Mouse (Mus musculus) layer of hippocampus, postnatal 14 days (tissue): ENCODE results near the gene Slc18a3. TPM values are rescaled to one million over a fixed set of nuclear protein-coding genes. Genes with fewer than 3 reads are reported as not detected.
A peak's percentile ranks its signal among the peaks of the same experiment; 100 is the strongest.

Experiments
- DNase-seq, 2 experiments: peaks; one replicate each; pipeline ENCODE4 v3.0.0; 2021 to 2022; ENCODE audit warnings: low spot score in 2 of 2, mixed read lengths in 1 of 2
- total RNA-seq, 2 experiments: library from RNA; stranded (reverse); gene quantifications; 2 replicates each; pipeline ENCODE4 v1.2.3; 2021

Gene Slc18a3
- total RNA-seq, 2 experiments from 2014 or later: 0.21 TPM; not detected in 1

- DNase-seq: no peak
These were observed 1.2 kb downstream of the Slc18a3 start for GRCm38 (mm10) chr14:32463211-32464040.

- DNase-seq: no peak
These were observed 12.1 kb downstream of the Slc18a3 start for GRCm38 (mm10) chr14:32452552-32452951.

- no peak for DNase-seq
These were observed 17.7 kb downstream of the Slc18a3 start for GRCm38 (mm10) chr14:32446989-32447388.

GRCm38 (mm10) chr14:32443446-32443845 lies 21.2 kb downstream of the Slc18a3 start:
- no peak for DNase-seq

- DNase-seq: peak in 1 of 2 experiments; percentile 57
These were observed 24.9 kb downstream of the Slc18a3 start for GRCm38 (mm10) chr14:32439744-32440143.

GRCm38 (mm10) chr14:32439316-32439715 lies 25.3 kb downstream of the Slc18a3 start:
- no peak for DNase-seq

GRCm38 (mm10) chr14:32437352-32437793 lies 27.3 kb downstream of the Slc18a3 start:
- no peak for DNase-seq

- DNase-seq: no peak
These were observed 35.5 kb downstream of the Slc18a3 start for GRCm38 (mm10) chr14:32429030-32429602.

GRCm38 (mm10) chr14:32423946-32424345 lies 40.7 kb downstream of the Slc18a3 start:
- peak in 1 of 2 experiments; percentile 29 for DNase-seq

- DNase-seq: no peak
These were observed 45.9 kb downstream of the Slc18a3 start for GRCm38 (mm10) chr14:32418747-32419146.

Other genes starting within 250 kb of the Slc18a3 start
- gene Ogdhl, start 142.8 kb downstream of the Slc18a3 start, total RNA-seq: 10 to 100 TPM; 58.2 to 68.2 TPM
- 1 to 10 TPM in 1 of 2 experiments, not detected in 1; 1.1 TPM for gene 1700024G13Rik, start 76.5 kb downstream of the Slc18a3 start, total RNA-seq
- gene Chat, start 1.1 kb upstream of the Slc18a3 start, total RNA-seq: under 1 TPM in 1 of 2 experiments, not detected in 1; 0.12 TPM
- 10 to 100 TPM; 18.9 to 20.5 TPM for gene Ercc6, start 48.7 kb upstream of the Slc18a3 start, total RNA-seq
- not detected for gene Prrxl1, start 134.6 kb upstream of the Slc18a3 start, total RNA-seq
- under 1 TPM in 1 of 2 experiments, not detected in 1; 0.07 TPM for gene 3425401B19Rik, start 220.4 kb upstream of the Slc18a3 start, total RNA-seq